Mouse (Mus musculus): ENCODE data around the gene Sec23ip.
"Not testable (repeated sequence)": the region's sequence is repeated elsewhere in the genome, so short reads cannot be mapped to it uniquely, and the experiment has no call there.

DNA sequence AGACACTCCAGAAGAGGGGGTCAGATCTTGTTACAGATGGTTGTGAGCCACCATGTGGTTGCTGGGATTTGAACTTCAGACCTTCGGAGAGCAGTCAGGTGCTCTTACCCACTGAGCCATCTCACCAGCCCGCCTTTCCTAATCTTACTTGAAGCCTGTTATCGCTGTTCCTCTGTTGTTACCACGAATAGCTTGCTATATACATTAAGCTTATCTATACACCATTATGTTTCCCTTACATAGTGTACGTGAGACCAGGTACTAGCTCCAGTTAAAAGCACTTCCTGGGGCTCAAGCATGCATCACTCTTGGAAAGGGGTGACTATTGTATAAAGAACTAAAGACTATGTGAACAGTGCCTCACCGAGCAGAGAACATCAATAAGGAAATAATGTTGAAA lies 44.8 kb upstream of the Sec23ip start:
- TF ChIP-seq CTCF (IDR thresholded peaks at IDR 0.05; ENCODE audit: borderline replicate concordance, control insufficient read depth, extremely low read depth, insufficient read depth, low read length, poor library complexity); POLR2A (IDR thresholded peaks at IDR 0.05; ENCODE audit: control insufficient read depth, extremely low read depth, insufficient read depth, low read length, poor library complexity): not testable (repeated sequence)

Measured in thymus, adult 2 months (tissue).